ENCODE assay signal across 9 mouse cellular contexts in the genomic region with DNA sequence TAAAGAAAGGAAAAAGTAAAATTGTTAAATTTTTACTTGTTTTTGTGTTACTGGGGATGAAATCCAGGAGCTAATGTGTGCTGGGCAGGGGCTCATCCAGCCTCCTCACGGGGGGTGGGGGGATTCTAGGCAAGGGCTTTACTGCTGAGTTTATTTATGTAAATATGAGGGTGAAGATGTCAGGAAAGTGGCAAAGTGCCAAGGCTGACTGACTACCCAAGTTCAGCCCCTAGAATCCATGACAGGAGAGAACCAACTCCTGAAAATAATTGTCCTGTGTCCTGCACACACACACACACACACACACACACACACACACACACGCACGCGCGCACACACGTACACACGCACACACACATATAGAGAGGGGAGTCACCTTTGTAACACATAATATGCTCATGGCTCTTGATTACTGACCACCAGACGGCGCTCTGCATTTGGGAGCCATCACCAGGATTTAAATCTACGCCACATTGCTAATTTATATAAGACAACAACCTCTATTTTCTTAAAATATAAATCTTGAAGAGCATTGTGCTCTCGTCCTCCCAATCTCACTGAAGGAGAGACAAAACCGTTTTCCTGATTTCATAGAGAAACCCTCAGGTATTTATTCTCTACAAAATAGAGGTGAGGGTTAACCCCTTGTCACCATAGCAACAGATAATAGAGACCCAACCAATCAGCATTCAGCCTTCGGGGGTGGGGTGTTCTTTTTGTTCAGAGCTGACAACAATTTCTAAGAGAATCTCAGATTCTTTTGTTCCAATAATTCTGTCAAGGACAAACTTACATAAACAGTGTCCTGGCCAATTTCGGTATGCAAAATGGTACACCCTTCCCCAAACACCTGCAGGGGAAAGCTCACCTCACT. TPM values are rescaled to one million over a fixed set of nuclear protein-coding genes. Genes with fewer than 3 reads are reported as not detected.
A peak's percentile ranks its signal among the peaks of the same experiment; 100 is the strongest.
DNase-seq lines count a peak whose midpoint lies in the region; ATAC-seq and TF ChIP-seq lines count a peak whose summit lies in the region.
"Had no signal": no experiment of that assay in that cellular context is flagged by ENCODE, and none has a peak within 500 bp of the region (broad histone marks: within the 10 kb centered on the region; RNA-seq: fewer than 3 reads in every experiment).

No protein-coding gene starts in this region.

- H3K9me3 ChIP-seq in lung, embryonic 14.5 days (ENCODE audit: low read depth, low read length): no peaks in the 10 kb centered on the region
- H3K9me3 ChIP-seq: liver, embryonic 15.5 days had no signal

- no peaks in the 10 kb centered on the region for H3K27me3 ChIP-seq in lung, embryonic 14.5 days (ENCODE audit: insufficient read depth, low read length)

- no peak overlapping the region for H3K27ac ChIP-seq in lung, embryonic 14.5 days (ENCODE audit: low read depth)
- H3K27ac ChIP-seq: liver, embryonic 15.5 days had no signal

- H3K36me3 ChIP-seq in lung, embryonic 14.5 days (ENCODE audit: insufficient read depth): no peaks in the 10 kb centered on the region
- H3K36me3 ChIP-seq: liver, embryonic 15.5 days had no signal

- H3K4me2 ChIP-seq in lung, embryonic 14.5 days: no peak overlapping the region
- H3K4me2 ChIP-seq: liver, embryonic 15.5 days had no signal

- peaks cover 6% of the 10 kb centered on the region for H3K4me1 ChIP-seq in lung, embryonic 14.5 days (ENCODE audit: insufficient read depth)

- peak; percentile 51 to 80 for DNase-seq in adrenal gland, adult (ENCODE audit: inconsistent age in 2 of 2, low spot score in 1 of 2)
- no peak for DNase-seq in adrenal gland, adult 2 months
- DNase-seq in lung, embryonic 14.5 days: peak; percentile 82
- DNase-seq in lung, postnatal 25 days (ENCODE audit: low spot score): no peak
- peak; percentile 52 for DNase-seq in kidney, adult 9 months
- peak; percentile 56 for DNase-seq in mesoderm, embryonic 11.5 days (ENCODE audit: low read depth, low spot score)
- DNase-seq in thymus, postnatal 4 days: peak; percentile 83

- peak; percentile 42 for ATAC-seq in lung, embryonic 14.5 days (ENCODE audit: insufficient read depth)
- peak; percentile 55 for ATAC-seq in common myeloid progenitor, adult 5-6 weeks (replicated peaks; ENCODE audit: low read depth, poor library complexity, severe bottlenecking)

- 40% methylated on average over 14 of the region's 14 CpGs for WGBS in lung, embryonic 14.5 days

- peak; percentile 86 for TF ChIP-seq CTCF in lung, embryonic 14.5 days (IDR thresholded peaks at IDR 0.05; ENCODE audit: low read depth)

- H3K4me3 ChIP-seq in lung, embryonic 14.5 days (ENCODE audit: low read depth, low read length): no peak overlapping the region
- H3K4me3 ChIP-seq: liver, embryonic 15.5 days had no signal

- no peak overlapping the region for H3K9ac ChIP-seq in lung, embryonic 14.5 days
- H3K9ac ChIP-seq: liver, embryonic 15.5 days had no signal

RNA-seq across cellular contexts. Expression of a gene that starts 9.0 kb away (rescaled TPM):
- total RNA-seq in adrenal gland, adult 2 months (2021): 100 to 1,000 TPM; 254 to 261 TPM
- 402 and 408 TPM in 2 replicates for polyA plus RNA-seq in adrenal gland, adult 2 months (2012; rRNA removed)
- 139 and 155 TPM in 2 replicates for polyA plus RNA-seq in lung, embryonic 14.5 days (2014; fragmentation: Nextera tagmentation; extraction: Ambion mirVana)
- 512 and 545 TPM in 2 replicates for total RNA-seq in common myeloid progenitor, adult 5-6 weeks (2017)

RNA-seq across cellular contexts. Expression of a gene that starts 11.5 kb away (rescaled TPM):
- total RNA-seq in adrenal gland, adult 2 months (2021): 10 to 100 TPM; 19.7 to 47.9 TPM
- 9.9 and 10.9 TPM in 2 replicates for polyA plus RNA-seq in adrenal gland, adult 2 months (2012; rRNA removed)
- 3.1 and 3.3 TPM in 2 replicates for polyA plus RNA-seq in lung, embryonic 14.5 days (2014; fragmentation: Nextera tagmentation; extraction: Ambion mirVana)
- total RNA-seq in common myeloid progenitor, adult 5-6 weeks (2017): not detected in 2 replicates

RNA-seq across cellular contexts. Expression of a gene that starts 26.5 kb away (rescaled TPM):
- total RNA-seq in adrenal gland, adult 2 months (2021): 1 to 10 TPM; 2.6 to 7.2 TPM
- polyA plus RNA-seq in adrenal gland, adult 2 months (2012; rRNA removed): 0.45 and 0.57 TPM in 2 replicates
- 0.11 and 0.20 TPM in 2 replicates for polyA plus RNA-seq in lung, embryonic 14.5 days (2014; fragmentation: Nextera tagmentation; extraction: Ambion mirVana)
- 0.09 TPM in 1 of 2 replicates, not detected in the other for total RNA-seq in common myeloid progenitor, adult 5-6 weeks (2017)

RNA-seq across cellular contexts. Expression of a gene that starts 26.7 kb away (rescaled TPM):
- 1 to 10 TPM in 1 of 2 experiments, under 1 TPM in 1; 0.98 to 3.8 TPM for total RNA-seq in adrenal gland, adult 2 months (2021)
- 4.0 and 4.8 TPM in 2 replicates for polyA plus RNA-seq in adrenal gland, adult 2 months (2012; rRNA removed)
- polyA plus RNA-seq in lung, embryonic 14.5 days (2014; fragmentation: Nextera tagmentation; extraction: Ambion mirVana): 1.3 and 1.6 TPM in 2 replicates
- total RNA-seq in common myeloid progenitor, adult 5-6 weeks (2017): 0.10 and 0.73 TPM in 2 replicates

RNA-seq across cellular contexts. Expression of a gene that starts 41.4 kb away (rescaled TPM):
- under 1 TPM; 0.43 to 0.69 TPM for total RNA-seq in adrenal gland, adult 2 months (2021)
- 1.0 and 1.7 TPM in 2 replicates for polyA plus RNA-seq in adrenal gland, adult 2 months (2012; rRNA removed)
- 10.8 and 11.1 TPM in 2 replicates for polyA plus RNA-seq in lung, embryonic 14.5 days (2014; fragmentation: Nextera tagmentation; extraction: Ambion mirVana)
- 3.1 TPM in 1 of 2 replicates, not detected in the other for total RNA-seq in common myeloid progenitor, adult 5-6 weeks (2017)

Comparison
In these comparisons a context has a peak if more than half of its experiments do, and no peak if none do; other contexts are left out.
1. DNase-seq: peak in adrenal gland, adult (2 of 2), lung, embryonic 14.5 days (single experiment), kidney, adult 9 months (single experiment), mesoderm, embryonic 11.5 days (single experiment) and thymus, postnatal 4 days (single experiment); none in adrenal gland, adult 2 months (single experiment) and lung, postnatal 25 days (single experiment).
2. RNA of a gene that starts 11.5 kb away (total RNA-seq): 19.7 to 47.9 TPM in adrenal gland, adult 2 months; not detected in common myeloid progenitor, adult 5-6 weeks; every median in the first group is over 10 times any median in the second.